Mouse (Mus musculus): ENCODE measurements around the gene Ak3.
"Not testable (repeated sequence)": the region's sequence is repeated elsewhere in the genome, so short reads cannot be mapped to it uniquely, and the experiment has no call there.

Gene Ak3

GRCm38 (mm10) chr19:29000321-29000720 is 47.4 kb downstream of the Ak3 start:
- DNase-seq (ENCODE audit: extremely low read depth, insufficient read length, low spot score): not testable (repeated sequence)

GRCm38 (mm10) chr19:28997976-28998630 is 49.7 kb downstream of the Ak3 start:
- DNase-seq (ENCODE audit: extremely low read depth, insufficient read length, low spot score): no peak

- DNase-seq (ENCODE audit: extremely low read depth, insufficient read length, low spot score): no peak
These were observed 52.4 kb downstream of the Ak3 start for GRCm38 (mm10) chr19:28995366-28995765.

- no peak for DNase-seq (ENCODE audit: extremely low read depth, insufficient read length, low spot score)
These were observed 52.9 kb downstream of the Ak3 start for GRCm38 (mm10) chr19:28994870-28995269.

- no peak for DNase-seq (ENCODE audit: extremely low read depth, insufficient read length, low spot score)
These were observed 56.4 kb downstream of the Ak3 start for GRCm38 (mm10) chr19:28991391-28991790.

GRCm38 (mm10) chr19:28990590-28991221 is 57.1 kb downstream of the Ak3 start:
- DNase-seq (ENCODE audit: extremely low read depth, insufficient read length, low spot score): no peak

- peak; percentile 99 for DNase-seq (ENCODE audit: extremely low read depth, insufficient read length, low spot score)
These were observed 57.6 kb downstream of the Ak3 start, which contains the start of gene Cdc37l1 for GRCm38 (mm10) chr19:28990194-28990589. Gene Cdc37l1 (plus strand): TSS chr19:28990352.

GRCm38 (mm10) chr19:28989515-28989914 is 58.2 kb downstream of the Ak3 start:
- DNase-seq (ENCODE audit: extremely low read depth, insufficient read length, low spot score): no peak

GRCm38 (mm10) chr19:28982617-28983016 is 65.1 kb downstream of the Ak3 start:
- DNase-seq (ENCODE audit: extremely low read depth, insufficient read length, low spot score): no peak

GRCm38 (mm10) chr19:28974862-28975611 is 72.7 kb downstream of the Ak3 start:
- peak; percentile 39 for DNase-seq (ENCODE audit: extremely low read depth, insufficient read length, low spot score)
